Mouse (Mus musculus) megakaryocyte, adult 5-6 weeks (primary cell): ENCODE results near the gene Olfr523. TPM values are rescaled to one million over a fixed set of nuclear protein-coding genes. Genes with fewer than 3 reads are reported as not detected.

Experiments used
- ATAC-seq: 2 replicates; pipeline ENCODE4 v1.8.0; 2016; ENCODE audit warnings: mild to moderate bottlenecking, inconsistent platforms; ENCODE audit not compliant: poor library complexity, severe bottlenecking
- total RNA-seq, 2 experiments: library from RNA; stranded (forward) in 1 of 2; stranded (reverse) in 1 of 2; fragments of 153-499, 151-499 nt in 1 of 2; fragments of 221-1000, 200-1000 nt in 1 of 2; gene quantifications; 2 replicates each; pipeline versions ENCODE4 v1.2.3 to v1.2.4; 2015 to 2017

Gene Olfr523
- total RNA-seq, 2 experiments from 2014 or later = not detected

GRCm38 (mm10) chr7:140179176-140179575, 6.2 kb downstream of the Olfr523 start:
- no peak for ATAC-seq

GRCm38 (mm10) chr7:140180692-140181091, 7.7 kb downstream of the Olfr523 start:
- ATAC-seq = no peak

- no peak for ATAC-seq
These were observed 11.2 kb downstream of the Olfr523 start for GRCm38 (mm10) chr7:140184206-140184605.

GRCm38 (mm10) chr7:140186646-140187620, 13.9 kb downstream of the Olfr523 start:
- 0 out of 2 replicates have a peak, but pooled peaks have one; percentile 35 for ATAC-seq

GRCm38 (mm10) chr7:140187721-140188390, 14.8 kb downstream of the Olfr523 start:
- ATAC-seq = no peak

GRCm38 (mm10) chr7:140188391-140189328, 15.6 kb downstream of the Olfr523 start:
- 0 out of 2 replicates have a peak, but pooled peaks have one; percentile 47 for ATAC-seq

- ATAC-seq = no peak
These were observed 17.4 kb downstream of the Olfr523 start for GRCm38 (mm10) chr7:140190435-140190834.

- no peak for ATAC-seq
These were observed 19.4 kb downstream of the Olfr523 start for GRCm38 (mm10) chr7:140192445-140192844.

GRCm38 (mm10) chr7:140192851-140193250, 19.8 kb downstream of the Olfr523 start:
- ATAC-seq = no peak

GRCm38 (mm10) chr7:140194031-140194430, 21.0 kb downstream of the Olfr523 start:
- ATAC-seq = no peak

GRCm38 (mm10) chr7:140196002-140196401, 23.0 kb downstream of the Olfr523 start:
- no peak for ATAC-seq

GRCm38 (mm10) chr7:140201090-140201489, 28.1 kb downstream of the Olfr523 start:
- ATAC-seq = no peak

- no peak for ATAC-seq
These were observed 32.8 kb downstream of the Olfr523 start, which contains the start of gene Olfr524 for GRCm38 (mm10) chr7:140205864-140206263. TSS of gene Olfr524 (minus strand) at chr7:140205964.

GRCm38 (mm10) chr7:140206904-140207303, 33.9 kb downstream of the Olfr523 start:
- no peak for ATAC-seq

- peak; percentile 56 for ATAC-seq
These were observed 35.1 kb downstream of the Olfr523 start for GRCm38 (mm10) chr7:140208153-140208552.

GRCm38 (mm10) chr7:140208677-140209076, 35.7 kb downstream of the Olfr523 start:
- ATAC-seq = no peak

GRCm38 (mm10) chr7:140213841-140214240, 40.8 kb downstream of the Olfr523 start:
- peak; percentile 51 for ATAC-seq

GRCm38 (mm10) chr7:140217967-140218366, 45.0 kb downstream of the Olfr523 start, which contains the start of gene Cd163l1:
TSS of gene Cd163l1 (plus strand) at chr7:140218267.
- ATAC-seq = no peak

GRCm38 (mm10) chr7:140219268-140219667, 46.3 kb downstream of the Olfr523 start:
- no peak for ATAC-seq

- ATAC-seq = no peak
These were observed 47.4 kb downstream of the Olfr523 start for GRCm38 (mm10) chr7:140220375-140220774.
